Mouse (Mus musculus) C2C12 (cell line): ENCODE data around the gene Mest. TPM values are rescaled to one million over a fixed set of nuclear protein-coding genes. Genes with fewer than 3 reads are reported as not detected.

ENCODE experiments used
- H3K27me3 ChIP-seq: one replicate; pipeline ENCODE4 v1.6.1; 2011; ENCODE audit not compliant: control insufficient read depth, insufficient read depth, insufficient read length
- H3K36me3 ChIP-seq: one replicate; pipeline ENCODE4 v1.6.1; 2011; ENCODE audit not compliant: control insufficient read depth, insufficient read depth
- H3K4me3 ChIP-seq: one replicate; pipeline ENCODE4 v1.5.1; 2011; ENCODE audit warnings: mild to moderate bottlenecking, control low read depth; ENCODE audit not compliant: poor library complexity, insufficient read depth, severe bottlenecking
- H3K79me2 ChIP-seq: one replicate; pipeline ENCODE4 v1.6.1; 2011; ENCODE audit not compliant: control insufficient read depth, insufficient read depth
- H3K79me3 ChIP-seq: one replicate; pipeline ENCODE4 v1.6.1; 2011; ENCODE audit warnings: low read depth, control low read depth
- H3ac ChIP-seq: one replicate; pipeline ENCODE3; 2011; ENCODE audit warnings: low read depth; ENCODE audit not compliant: control insufficient read depth, insufficient read length
- CEBPB ChIP-seq: IDR thresholded peaks from one replicate; pipeline ENCODE4 v1.6.1; 2011; ENCODE audit warnings: low read depth, mild to moderate bottlenecking, control low read depth, moderate library complexity
- CTCF ChIP-seq: IDR thresholded peaks from one replicate; pipeline ENCODE4 v1.5.1; 2011; ENCODE audit not compliant: control insufficient read depth, insufficient read depth, insufficient read length
- FOSL1 ChIP-seq: IDR thresholded peaks from one replicate; pipeline ENCODE4 v1.8.0; 2011; ENCODE audit warnings: mild to moderate bottlenecking, low read length; ENCODE audit not compliant: poor library complexity, insufficient read depth, severe bottlenecking
- MAX ChIP-seq: IDR thresholded peaks from one replicate; pipeline ENCODE4 v1.6.1; 2011; ENCODE audit warnings: mild to moderate bottlenecking, control low read depth
- MYOD1 ChIP-seq: IDR thresholded peaks from one replicate; pipeline ENCODE4 v1.6.1; 2011; ENCODE audit warnings: low read depth; ENCODE audit not compliant: control insufficient read depth, insufficient read length
- MYOG ChIP-seq: IDR thresholded peaks from one replicate; pipeline ENCODE4 v1.6.1; 2011; ENCODE audit not compliant: control insufficient read depth, insufficient read length; ENCODE audit errors: extremely low read depth
- USF1 ChIP-seq: IDR thresholded peaks from one replicate; pipeline ENCODE4 v1.6.1; 2011; ENCODE audit warnings: low read depth, mild to moderate bottlenecking, control low read depth, moderate library complexity
- polyA plus RNA-seq: library from polyadenylated mRNA; unstranded; fragments of >200 nt; fragmentation: generic; extraction: Trizol; gene quantifications from one replicate; pipeline ENCODE4 v1.2.1, GENCODE M21; 2012; ENCODE audit warnings: missing spikeins

Mest gene
- polyA plus RNA-seq, 1 experiment, result 6.9 TPM

DNA sequence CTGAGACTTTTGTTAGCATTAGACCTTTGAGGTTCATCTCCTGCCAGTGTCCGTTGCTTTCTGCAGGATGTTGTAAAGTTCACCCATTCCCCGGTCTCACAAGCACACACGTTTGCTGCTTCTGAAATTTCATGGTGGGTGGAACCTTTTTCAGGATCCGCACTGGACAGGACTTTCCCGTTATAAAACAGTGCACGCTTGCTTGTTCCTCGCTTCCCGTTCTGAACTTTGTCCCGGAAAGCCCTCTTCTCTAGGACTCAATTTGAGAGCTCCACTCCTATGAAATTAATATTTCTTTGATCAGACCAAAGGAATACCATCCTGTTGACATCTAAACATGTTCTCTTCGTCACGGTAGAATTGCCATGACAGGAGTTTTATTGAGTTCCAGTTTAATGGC lies 9.5 kb upstream of the Mest start:
- Histone ChIP-seq H3ac (no peak overlapping the region), H3K36me3 (no peaks in the 10 kb centered on the region), H3K79me2 (no peaks in the 10 kb centered on the region), H3K79me3 (no peaks in the 10 kb centered on the region), H3K27me3 (no peaks in the 10 kb centered on the region), H3K4me3 (no peak overlapping the region)
- TF ChIP-seq MYOG, result no peak
- TF ChIP-seq CEBPB, result no peak
- no peak for TF ChIP-seq FOSL1
- no peak for TF ChIP-seq CTCF
- TF ChIP-seq MAX, result no peak
- TF ChIP-seq MYOD1, result no peak
- TF ChIP-seq USF1, result no peak

DNA sequence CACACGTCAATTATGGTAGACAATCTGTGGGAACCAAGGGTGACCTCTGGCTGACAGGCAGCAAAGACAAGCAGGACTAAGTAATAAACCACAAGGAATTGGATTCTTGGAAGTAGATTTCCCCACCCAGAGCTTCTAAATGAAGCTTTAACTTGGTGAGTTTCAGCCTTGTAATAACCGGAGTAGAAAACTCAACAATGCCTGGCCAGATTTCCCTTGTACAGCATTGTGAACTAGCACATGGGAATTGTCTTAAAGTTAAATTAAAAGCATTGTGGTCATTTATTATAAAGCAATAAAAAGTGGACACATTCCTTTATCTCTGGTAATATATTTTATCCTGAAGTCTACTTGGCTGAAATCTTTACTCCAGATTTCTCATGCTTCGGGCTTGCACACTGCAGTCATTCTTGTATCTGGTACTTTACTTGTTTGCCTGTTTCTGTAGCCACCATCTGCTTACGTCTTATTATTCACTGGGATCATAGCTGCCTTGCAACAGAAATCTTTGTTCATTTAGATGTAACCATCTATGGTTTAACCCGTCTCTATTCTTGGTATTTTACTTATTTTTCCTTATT lies 8.4 kb upstream of the Mest start:
- Histone ChIP-seq H3K79me2 (no peaks in the 10 kb centered on the region), H3K27me3 (no peaks in the 10 kb centered on the region), H3K79me3 (no peaks in the 10 kb centered on the region), H3K4me3 (no peak overlapping the region), H3K36me3 (no peaks in the 10 kb centered on the region), H3ac (no peak overlapping the region)
- TF ChIP-seq MAX, result no peak
- TF ChIP-seq MYOG, result no peak
- TF ChIP-seq CTCF, result no peak
- TF ChIP-seq USF1, result no peak
- no peak for TF ChIP-seq CEBPB
- no peak for TF ChIP-seq FOSL1
- no peak for TF ChIP-seq MYOD1

DNA sequence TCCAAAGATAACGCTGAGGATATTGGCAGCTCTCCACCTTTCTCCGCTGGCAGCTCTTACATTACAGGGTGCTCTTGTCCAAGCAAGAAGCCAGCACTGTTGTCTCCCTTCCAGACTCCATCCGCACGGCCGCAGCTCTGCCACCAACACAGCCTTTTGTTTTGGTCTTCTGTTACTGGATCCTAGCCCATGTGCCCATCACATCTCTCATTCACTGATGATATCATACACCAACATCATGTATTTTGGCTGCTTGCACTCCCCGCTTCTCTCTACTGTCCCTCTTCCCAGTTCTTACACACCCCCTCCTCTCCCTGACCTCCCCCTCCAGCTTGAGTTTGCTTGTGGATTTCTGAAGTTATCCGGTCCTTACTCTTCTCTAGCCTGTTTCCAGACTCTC lies 6.6 kb upstream of the Mest start:
- H3K79me2 ChIP-seq, result no peaks in the 10 kb centered on the region
- H3K4me3 ChIP-seq, result no peak overlapping the region
- H3K79me3 ChIP-seq, result no peaks in the 10 kb centered on the region
- no peaks in the 10 kb centered on the region for H3K36me3 ChIP-seq
- TF ChIP-seq USF1 (no peak), MYOD1 (no peak), FOSL1 (no peak), MAX (no peak), MYOG (no peak), CTCF (no peak), CEBPB (no peak)
- H3K27me3 ChIP-seq, result no peaks in the 10 kb centered on the region
- H3ac ChIP-seq, result no peak overlapping the region

DNA sequence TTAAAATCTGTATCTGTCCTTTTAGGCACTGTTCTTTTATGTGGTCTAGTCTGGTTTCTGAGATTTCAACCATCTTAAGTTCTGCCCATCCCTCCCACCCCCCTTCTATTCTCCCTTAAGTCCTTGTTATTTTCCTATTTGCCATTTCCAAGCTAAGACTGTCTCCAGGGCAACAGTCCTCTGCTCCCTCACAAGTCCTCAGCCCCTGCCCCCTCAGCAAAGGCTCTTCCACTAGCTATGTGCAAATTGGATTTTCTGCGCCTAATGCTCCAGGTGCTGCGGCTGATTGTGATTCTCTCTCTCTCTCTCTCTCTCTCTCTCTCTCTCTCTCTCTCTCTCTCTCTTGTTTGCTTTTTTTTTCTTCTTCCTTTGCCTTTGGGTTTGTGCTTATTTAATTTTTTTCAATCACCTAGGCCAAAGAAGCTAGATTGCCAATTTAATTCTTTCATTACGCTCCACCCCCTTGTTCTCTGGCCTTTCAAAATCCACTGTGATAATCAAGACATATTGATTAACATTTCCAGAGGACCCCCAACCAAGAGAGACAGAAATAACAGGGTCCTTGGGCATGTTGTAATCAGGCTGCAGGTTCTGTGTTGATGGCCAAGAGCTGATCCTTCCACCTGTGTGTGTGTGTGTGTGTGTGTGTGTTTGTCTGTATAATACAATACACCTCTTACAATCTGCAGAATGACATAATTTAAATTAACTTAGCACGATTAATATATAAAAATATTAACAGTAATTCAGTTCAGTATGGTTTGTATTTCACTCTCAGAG lies 772 bp upstream of the Mest start:
- H3K79me3 ChIP-seq, result no peaks in the 10 kb centered on the region
- H3K79me2 ChIP-seq, result no peaks in the 10 kb centered on the region
- no peak overlapping the region for H3ac ChIP-seq
- H3K36me3 ChIP-seq, result no peaks in the 10 kb centered on the region
- TF ChIP-seq MAX (no peak), CEBPB (no peak), MYOD1 (no peak), MYOG (no peak), CTCF (no peak), FOSL1 (no peak)
- H3K4me3 ChIP-seq, result no peak overlapping the region
- no peaks in the 10 kb centered on the region for H3K27me3 ChIP-seq

DNA sequence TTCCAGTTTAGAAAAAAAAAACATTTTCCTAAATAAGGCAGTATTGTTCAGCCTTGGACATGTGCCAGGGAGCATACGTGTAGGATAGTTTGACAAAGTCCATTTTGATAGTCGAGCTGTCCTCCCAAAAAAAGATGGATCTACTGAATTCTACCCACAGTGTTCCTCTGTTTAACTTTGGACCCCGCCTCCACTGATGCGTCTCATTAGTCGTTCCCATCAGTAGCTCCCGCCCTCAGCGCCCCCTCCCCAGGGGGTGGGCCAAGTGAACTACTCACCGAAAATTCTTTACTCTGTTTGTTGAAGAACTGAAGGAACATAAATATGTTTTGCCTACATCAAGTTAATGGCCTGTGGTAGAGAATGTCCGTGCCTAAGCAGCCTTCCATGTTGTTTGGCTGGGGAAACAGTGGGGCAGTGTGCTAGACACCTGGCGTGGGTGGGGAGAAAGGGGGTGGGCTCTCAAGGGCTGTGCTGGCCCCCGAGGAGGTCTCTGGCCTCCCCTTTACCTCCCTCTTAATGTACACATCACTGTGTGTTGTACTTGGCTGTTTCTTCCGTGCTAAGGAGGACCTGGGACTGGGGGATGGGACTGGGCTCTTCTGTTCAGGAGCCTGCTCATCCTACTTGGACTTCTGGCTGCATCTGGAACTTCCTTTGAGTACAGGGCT lies 7.1 kb downstream of the Mest start:
- H3K27me3 ChIP-seq, result no peaks in the 10 kb centered on the region
- no peak overlapping the region for H3K4me3 ChIP-seq
- no peaks in the 10 kb centered on the region for H3K79me2 ChIP-seq
- no peaks in the 10 kb centered on the region for H3K36me3 ChIP-seq
- H3ac ChIP-seq, result no peak overlapping the region
- TF ChIP-seq FOSL1 (no peak), MYOD1 (no peak), MAX (no peak), CEBPB (no peak)
- no peaks in the 10 kb centered on the region for H3K79me3 ChIP-seq
